Mouse (Mus musculus) thymus, postnatal 0 days (tissue): ENCODE data around the gene Myo1b. TPM values are rescaled to one million over a fixed set of nuclear protein-coding genes. Genes with fewer than 3 reads are reported as not detected.
A peak's percentile ranks its signal among the peaks of the same experiment; 100 is the strongest.

Experiments used
- DNase-seq: peaks from one replicate; pipeline ENCODE4 v3.0.0-alpha.2; 2015; ENCODE audit warnings: low spot score
- polyA plus RNA-seq: library from polyadenylated mRNA; unstranded; fragments of >200 nt; fragmentation: Nextera tagmentation; extraction: Ambion mirVana; gene quantifications from 2 replicates; pipeline ENCODE4 v1.2.1, GENCODE M21; 2015

Myo1b gene
- polyA plus RNA-seq: 20.0 and 22.1 TPM in 2 replicates

GRCm38 (mm10) chr1:51915576-51916156, at the start of gene Myo1b:
Gene Myo1b (minus strand): TSS chr1:51916071.
- DNase-seq: no peak

DNA sequence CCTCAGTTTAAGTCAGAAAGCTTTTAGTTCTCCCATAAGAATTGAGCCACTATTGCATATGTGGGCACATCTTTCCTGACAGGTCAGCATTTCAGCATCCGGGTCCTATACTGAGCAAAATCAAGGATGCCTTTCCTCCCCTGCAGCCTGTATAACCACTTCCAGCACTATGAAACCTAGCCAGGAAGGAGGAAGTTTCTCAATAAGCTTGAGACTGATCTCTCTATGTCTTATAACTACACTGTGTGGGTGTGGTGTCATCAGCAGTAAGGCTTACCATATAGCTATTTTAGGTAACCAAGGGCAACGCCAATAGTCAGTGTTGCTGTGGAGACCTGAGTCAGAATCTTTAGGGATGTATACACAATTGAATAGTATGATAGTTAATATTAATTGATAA, 48.8 kb upstream of the Myo1b start:
- no peak for DNase-seq

GRCm38 (mm10) chr1:51947116-51947515, 31.2 kb upstream of the Myo1b start:
- no peak for DNase-seq

DNA sequence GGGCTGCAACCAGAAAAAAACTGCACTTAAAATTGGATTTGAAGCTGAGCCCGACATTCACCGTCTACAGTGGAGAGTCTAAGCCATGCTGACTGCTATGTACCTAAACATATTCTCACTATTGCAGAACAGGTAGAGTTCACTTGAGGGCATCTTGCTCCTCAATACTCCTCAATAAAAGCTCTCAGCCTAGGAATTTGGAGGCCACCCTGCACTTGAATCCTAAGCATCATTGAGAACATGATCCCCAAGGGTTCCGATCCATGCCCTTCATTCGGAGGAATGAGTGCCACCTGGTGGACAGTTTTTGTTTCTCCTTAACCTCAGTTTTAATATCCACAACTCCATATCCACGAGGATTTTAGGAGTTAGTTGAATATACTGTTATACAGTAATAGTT, 28.9 kb upstream of the Myo1b start:
- peak; percentile 45 for DNase-seq

GRCm38 (mm10) chr1:51938357-51938756, 22.5 kb upstream of the Myo1b start:
- no peak for DNase-seq

DNA sequence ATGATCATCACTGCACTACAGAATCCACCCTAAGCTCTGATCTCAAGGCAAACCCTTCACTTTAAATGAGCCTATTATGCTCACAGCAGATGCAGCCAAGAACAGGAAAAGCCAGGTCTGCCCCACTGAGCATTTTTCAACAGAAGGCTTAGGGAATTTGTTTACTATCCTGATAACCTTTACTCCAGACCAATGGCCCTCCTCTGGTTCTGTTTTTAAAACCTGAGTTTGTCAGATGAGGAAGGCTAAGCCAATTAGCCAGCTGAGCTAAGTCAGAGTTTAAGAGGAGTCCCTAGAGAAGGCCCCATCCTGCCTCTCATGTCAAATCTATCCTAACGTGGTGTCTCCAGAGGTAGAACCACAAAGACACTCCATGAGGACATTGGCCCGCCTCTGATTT, 19.1 kb upstream of the Myo1b start:
- no peak for DNase-seq

GRCm38 (mm10) chr1:51934176-51934924, 18.5 kb upstream of the Myo1b start:
- DNase-seq: peak; percentile 39

DNA sequence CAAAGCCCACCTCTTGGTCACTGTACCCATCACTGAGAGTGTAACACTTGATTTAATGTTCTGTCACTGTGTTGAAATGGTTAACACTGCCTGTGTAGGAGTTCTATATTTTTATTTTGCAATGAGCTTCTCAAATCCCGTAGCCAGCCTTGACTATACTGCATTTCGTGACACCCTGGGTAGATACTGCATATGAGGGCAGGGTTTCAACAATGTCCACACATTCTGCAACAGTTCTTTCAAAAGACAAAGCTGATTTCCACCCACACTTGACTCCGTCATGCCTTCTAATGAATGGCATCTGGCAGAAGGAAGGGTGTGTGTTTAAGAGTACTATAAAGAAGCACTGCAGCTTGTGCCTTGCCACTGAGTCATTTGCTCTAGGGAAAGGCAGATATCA, 17.0 kb upstream of the Myo1b start:
- DNase-seq: no peak

GRCm38 (mm10) chr1:51931561-51931960, 15.7 kb upstream of the Myo1b start:
- no peak for DNase-seq

GRCm38 (mm10) chr1:51930584-51930983, 14.7 kb upstream of the Myo1b start:
- DNase-seq: no peak

GRCm38 (mm10) chr1:51929557-51929956, 13.7 kb upstream of the Myo1b start:
- no peak for DNase-seq

- DNase-seq: no peak
Observed at GRCm38 (mm10) chr1:51922820-51923219, 6.9 kb upstream of the Myo1b start.

DNA sequence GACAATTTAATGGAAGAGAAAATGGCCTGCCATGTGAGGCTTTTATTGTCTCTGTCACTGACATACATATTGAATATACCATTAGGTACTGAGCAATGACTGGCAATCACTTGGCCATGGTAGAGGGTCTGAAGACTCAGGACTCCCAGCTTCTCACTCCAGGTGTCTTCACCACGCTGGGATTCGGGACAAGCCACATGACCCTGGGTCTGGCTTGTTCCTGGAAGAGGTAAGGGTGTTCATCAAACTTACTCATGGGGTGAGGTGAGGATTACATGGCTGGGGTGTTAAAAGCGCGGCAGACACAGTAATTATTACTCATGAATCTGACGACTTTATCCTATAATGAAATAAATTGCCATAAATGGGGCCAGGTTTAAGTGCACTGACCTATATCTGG, 405 bp upstream of the Myo1b start:
- no peak for DNase-seq

GRCm38 (mm10) chr1:51915051-51915575, 758 bp downstream of the Myo1b start:
- DNase-seq: no peak

GRCm38 (mm10) chr1:51914095-51914494, 1.8 kb downstream of the Myo1b start:
- no peak for DNase-seq

DNA sequence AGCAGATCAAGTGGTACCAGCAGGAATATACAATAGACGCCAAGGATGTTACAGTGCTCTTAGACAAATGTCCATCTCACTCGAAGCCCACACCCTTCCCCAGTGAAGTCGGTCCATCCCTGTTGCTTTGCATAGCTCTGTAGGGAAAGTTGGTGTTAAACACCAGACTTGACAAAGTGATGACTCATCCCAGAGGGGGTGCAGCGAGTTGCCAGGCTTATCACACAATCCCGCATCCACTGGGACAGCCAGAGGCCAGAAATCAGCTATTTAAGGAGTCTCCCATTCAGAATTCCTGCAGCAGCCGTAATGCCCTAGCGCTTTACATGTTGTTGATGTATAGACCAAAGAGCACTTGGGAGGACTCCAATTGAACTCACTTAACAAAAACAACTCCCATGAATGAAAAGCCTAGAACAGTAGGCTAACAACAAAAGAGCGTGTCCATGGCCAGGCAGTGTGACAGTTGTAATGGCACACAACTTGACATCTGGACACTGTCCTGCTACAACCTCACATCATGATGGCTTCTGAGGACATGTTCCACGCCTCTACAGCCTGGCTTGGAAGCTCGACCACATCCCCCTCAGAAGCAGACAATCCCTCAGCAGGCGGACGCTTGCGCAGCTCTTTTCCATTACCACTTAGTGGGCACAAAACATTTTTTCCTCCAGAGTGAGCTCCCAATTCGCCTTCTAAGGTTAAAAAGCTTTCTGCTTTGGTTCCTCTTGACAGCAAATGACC, 2.6 kb downstream of the Myo1b start:
- no peak for DNase-seq

DNA sequence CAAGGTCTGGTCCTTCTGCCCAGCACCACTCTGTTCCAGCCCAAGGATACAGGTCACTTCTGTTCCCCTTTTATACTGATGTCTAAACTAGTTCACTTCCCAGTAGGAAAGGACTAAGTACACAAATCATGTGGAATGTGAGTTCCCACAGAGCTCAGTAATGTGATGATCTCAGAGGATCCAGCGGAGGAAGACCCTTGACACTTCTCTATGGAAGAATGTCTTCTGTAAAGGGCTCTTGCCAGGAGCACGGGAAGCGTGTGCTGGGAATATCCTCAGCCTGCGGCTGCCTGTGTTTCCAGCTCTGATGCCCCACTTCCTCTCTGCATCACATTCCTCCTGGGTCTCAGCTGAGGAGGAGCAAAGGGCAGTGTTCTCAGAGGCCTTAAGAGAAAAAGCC, 4.5 kb downstream of the Myo1b start:
- DNase-seq: no peak

DNA sequence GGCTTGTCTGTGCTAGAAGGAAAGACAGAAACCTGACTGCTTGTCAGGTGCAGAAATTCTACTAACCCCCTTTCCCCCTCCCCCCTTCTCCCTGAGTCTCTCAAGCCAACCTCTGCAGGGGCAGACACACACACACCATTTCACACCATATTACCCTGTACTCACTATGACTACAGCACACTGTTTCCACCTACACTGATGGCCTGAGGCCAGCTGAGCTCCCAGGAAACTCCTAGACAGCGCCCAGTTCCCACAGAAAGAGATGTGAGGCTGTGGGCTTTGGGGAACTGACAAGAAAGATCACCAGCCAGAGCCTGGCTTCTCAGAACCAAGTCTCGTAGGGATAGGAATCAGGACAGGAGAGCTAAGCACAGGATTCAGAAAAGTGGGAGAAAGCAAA, 6.7 kb downstream of the Myo1b start:
- no peak for DNase-seq

DNA sequence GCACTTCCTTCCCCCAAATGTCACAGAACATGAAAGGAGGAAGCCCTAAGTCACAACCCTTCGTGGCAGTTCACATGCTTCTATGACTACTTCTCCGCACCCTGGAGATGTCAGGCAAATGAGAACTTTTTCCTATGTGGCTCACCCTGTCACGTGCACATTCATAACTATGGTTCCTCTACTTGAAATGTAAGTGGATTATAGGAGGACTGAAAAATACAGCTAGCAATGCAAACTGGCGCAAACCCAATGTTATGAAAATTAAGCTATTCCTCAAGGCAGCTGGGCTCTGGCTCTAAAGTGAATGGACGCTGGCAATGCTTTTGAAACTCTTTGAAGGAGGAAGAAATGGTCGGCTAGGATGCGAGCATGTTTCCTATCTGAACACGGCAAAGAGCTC, 8.1 kb downstream of the Myo1b start:
- DNase-seq: no peak

GRCm38 (mm10) chr1:51906206-51906906, 9.5 kb downstream of the Myo1b start:
- no peak for DNase-seq

GRCm38 (mm10) chr1:51905073-51905472, 10.8 kb downstream of the Myo1b start:
- no peak for DNase-seq

DNA sequence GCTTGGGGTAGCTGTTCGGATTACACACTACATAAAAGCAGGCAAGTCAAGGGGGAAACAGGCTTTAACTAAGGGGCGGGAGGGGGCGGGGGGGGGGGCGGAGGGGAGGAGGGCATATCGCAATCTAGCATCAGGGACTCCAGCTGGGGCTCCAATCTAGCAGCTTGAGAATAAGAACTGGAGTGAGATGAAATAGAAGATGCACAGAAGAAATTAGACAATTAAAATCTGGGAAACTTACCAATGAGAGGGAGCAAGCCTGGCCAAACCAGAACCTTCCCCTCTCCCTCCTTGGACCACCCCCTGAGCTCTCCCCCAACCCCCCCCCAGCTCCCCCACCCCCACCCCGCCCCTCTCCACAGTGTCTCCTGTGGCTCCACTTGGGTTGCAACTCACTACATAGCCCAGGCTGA, 18.7 kb downstream of the Myo1b start:
- DNase-seq: no peak
